Mouse (Mus musculus) liver, embryonic 14.5 days (tissue): ENCODE measurements around the gene Map2k7. TPM values are rescaled to one million over a fixed set of nuclear protein-coding genes. Genes with fewer than 3 reads are reported as not detected.

Source experiments
- ATAC-seq: fragments of 200-750 bp; cut with Nextera tagmentation; 2 replicates; pipeline ENCODE4 v1.8.0; 2017; ENCODE audit warnings: moderate number of reproducible peaks, mild to moderate bottlenecking, moderate library complexity; ENCODE audit not compliant: insufficient read depth
- DNase-seq, 3 experiments: peaks; one replicate each; pipeline ENCODE4 v3.0.0-alpha.2; 2012 to 2013; ENCODE audit warnings: low read depth in 3 of 3, low spot score in 3 of 3
- H3K27ac ChIP-seq: fragments of 300-500 bp; sonication (generic); 2 replicates; pipeline ENCODE4 v1.5.1; 2014; ENCODE audit warnings: moderate library complexity, mild to moderate bottlenecking, control low read depth, inconsistent platforms
- H3K27me3 ChIP-seq: fragments of 300-500 bp; sonication (generic); 2 replicates; pipeline ENCODE4 v1.6.1; 2014; ENCODE audit warnings: mild to moderate bottlenecking, low read length, moderate library complexity; ENCODE audit not compliant: control insufficient read depth, insufficient read depth
- H3K36me3 ChIP-seq: fragments of 300-500 bp; sonication (generic); replicated peaks from 2 replicates; pipeline ENCODE4 v1.6.1; 2014; ENCODE audit warnings: low read depth; ENCODE audit not compliant: control insufficient read depth, insufficient read depth
- H3K4me1 ChIP-seq, 2 experiments: fragments of 200-500 bp in 1 of 2; fragments of 300-500 bp in 1 of 2; sonication (generic) in 1 of 2; replicated peaks; 2 replicates each; pipeline ENCODE4 v1.6.1; 2012 to 2014; ENCODE audit warnings: antibody characterized with exemption in 1 of 2, inconsistent platforms in 1 of 2, low read length in 1 of 2; ENCODE audit not compliant: control insufficient read depth in 2 of 2, insufficient read depth in 2 of 2
- H3K4me2 ChIP-seq: fragments of 300-500 bp; sonication (generic); 2 replicates; pipeline ENCODE4 v1.6.1; 2014; ENCODE audit warnings: low read depth, mild to moderate bottlenecking, control low read depth, moderate library complexity
- H3K4me3 ChIP-seq, 2 experiments: fragments of 200-500 bp in 1 of 2; fragments of 300-500 bp in 1 of 2; sonication (generic) in 1 of 2; 2 replicates each; pipeline ENCODE4 v1.5.1; 2012 to 2014; ENCODE audit warnings: low read depth in 2 of 2, low read length in 2 of 2, mild to moderate bottlenecking in 2 of 2, control low read depth in 1 of 2, inconsistent platforms in 1 of 2, moderate library complexity in 1 of 2; ENCODE audit not compliant: insufficient read depth in 1 of 2
- H3K9ac ChIP-seq: fragments of 300-500 bp; sonication (generic); replicated peaks from 2 replicates; pipeline ENCODE4 v1.6.1; 2014; ENCODE audit warnings: mild to moderate bottlenecking, control low read depth, moderate library complexity
- H3K9me3 ChIP-seq: fragments of 300-500 bp; sonication (generic); 2 replicates; pipeline ENCODE4 v1.6.1; 2016; ENCODE audit warnings: low read length, mixed read lengths; ENCODE audit not compliant: control insufficient read depth
- CTCF ChIP-seq: IDR thresholded peaks from 2 replicates; pipeline ENCODE4 v1.5.1; 2016; ENCODE audit warnings: antibody characterized with exemption, low read depth, control low read depth
- EP300 ChIP-seq: IDR thresholded peaks from 2 replicates; pipeline ENCODE4 v1.6.1; 2016; ENCODE audit warnings: antibody characterized with exemption, low read depth
- WGBS: fragments of 180-500 bp; shearing (Covaris S2); extraction: QIAGEN DNeasy Blood & Tissue Kit; methylation state at CpG from one replicate; pipeline ENCODE4 v1.1.7; 2014; ENCODE audit not compliant: insufficient replicate concordance; 5-methylcytosine and 5-hydroxymethylcytosine counted together
- polyA plus RNA-seq, 2 experiments: library from polyadenylated mRNA; depleted of rRNA in 1 of 2; stranded (reverse) in 1 of 2; unstranded in 1 of 2; fragments of >200 nt; fragmentation: Nextera tagmentation in 1 of 2; extraction: Ambion mirVana in 1 of 2; gene quantifications; 2 replicates each; pipeline versions ENCODE4 v1.2.1 to v1.2.3; 2012 to 2014

Gene Map2k7
- 11.7 and 13.2 TPM in 2 replicates for polyA plus RNA-seq (2012; rRNA removed)
- polyA plus RNA-seq (2014; fragmentation: Nextera tagmentation; extraction: Ambion mirVana): 6.6 and 7.8 TPM in 2 replicates

DNA sequence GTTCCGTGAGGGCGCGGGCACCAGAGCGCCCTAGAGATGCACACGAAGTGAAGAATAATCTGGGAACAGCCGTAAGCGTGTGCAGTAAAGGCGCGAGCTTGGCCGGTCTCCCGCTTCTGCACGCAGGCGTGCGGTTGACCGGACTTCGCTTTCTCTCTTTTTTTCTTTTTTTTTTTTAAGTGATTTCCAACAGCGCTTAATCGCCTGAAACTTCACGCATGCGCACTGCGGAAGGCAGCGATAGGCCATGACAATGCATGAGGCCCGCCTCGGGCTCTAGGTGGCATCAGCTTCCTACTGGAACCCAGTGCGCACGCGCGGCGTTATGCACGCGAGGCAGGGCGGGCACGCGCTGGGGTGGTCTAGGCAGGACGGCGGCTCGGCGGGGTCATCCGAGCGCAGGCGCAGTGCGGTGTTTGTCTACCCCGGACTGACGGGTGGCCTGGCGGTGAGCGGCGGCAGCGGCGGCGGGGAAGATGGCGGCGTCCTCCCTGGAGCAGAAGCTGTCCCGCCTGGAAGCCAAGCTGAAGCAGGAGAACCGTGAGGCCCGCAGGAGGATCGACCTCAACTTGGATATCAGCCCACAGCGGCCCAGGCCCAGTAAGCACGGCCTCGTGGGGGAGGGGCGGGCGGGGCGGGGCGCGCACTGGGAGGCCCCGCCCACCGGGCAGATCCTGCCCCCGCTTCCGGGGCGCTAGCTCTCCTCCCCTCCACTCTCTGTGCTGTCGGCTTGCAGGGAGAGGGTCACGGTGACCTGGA lies at the start of gene Map2k7, which contains the start of gene Gm49320:
Gene Map2k7 (plus strand): TSS at position 307 of the 759 bp plus-strand sequence.
Gene Gm49320 (plus strand): TSS at position 432 of the 759 bp plus-strand sequence.
- H3K4me3 ChIP-seq: peak within 1 kb of the TSS; percentile 77 to 81
- H3K4me2 ChIP-seq: peak within 1 kb of the TSS; percentile 83
- peak; percentile 93 for ATAC-seq
- under 1% methylated on average over 64 of the region's 71 CpGs for WGBS
- peak; percentile 71 for TF ChIP-seq CTCF
- no peak for TF ChIP-seq EP300
- H3K9me3 ChIP-seq: no peaks in the 10 kb centered on the region
- DNase-seq: peak; percentile 95 to 96 (median 96)
- H3K27ac ChIP-seq: peak within 1 kb of the TSS; percentile 87
- peak within 1 kb of the TSS; percentile 76 for H3K9ac ChIP-seq
- peaks cover 11 to 21% of the 10 kb centered on the region in 2 experiments for H3K4me1 ChIP-seq
- no peaks in the 10 kb centered on the region for H3K27me3 ChIP-seq
- H3K36me3 ChIP-seq: peaks cover 3% of the 10 kb centered on the region

DNA sequence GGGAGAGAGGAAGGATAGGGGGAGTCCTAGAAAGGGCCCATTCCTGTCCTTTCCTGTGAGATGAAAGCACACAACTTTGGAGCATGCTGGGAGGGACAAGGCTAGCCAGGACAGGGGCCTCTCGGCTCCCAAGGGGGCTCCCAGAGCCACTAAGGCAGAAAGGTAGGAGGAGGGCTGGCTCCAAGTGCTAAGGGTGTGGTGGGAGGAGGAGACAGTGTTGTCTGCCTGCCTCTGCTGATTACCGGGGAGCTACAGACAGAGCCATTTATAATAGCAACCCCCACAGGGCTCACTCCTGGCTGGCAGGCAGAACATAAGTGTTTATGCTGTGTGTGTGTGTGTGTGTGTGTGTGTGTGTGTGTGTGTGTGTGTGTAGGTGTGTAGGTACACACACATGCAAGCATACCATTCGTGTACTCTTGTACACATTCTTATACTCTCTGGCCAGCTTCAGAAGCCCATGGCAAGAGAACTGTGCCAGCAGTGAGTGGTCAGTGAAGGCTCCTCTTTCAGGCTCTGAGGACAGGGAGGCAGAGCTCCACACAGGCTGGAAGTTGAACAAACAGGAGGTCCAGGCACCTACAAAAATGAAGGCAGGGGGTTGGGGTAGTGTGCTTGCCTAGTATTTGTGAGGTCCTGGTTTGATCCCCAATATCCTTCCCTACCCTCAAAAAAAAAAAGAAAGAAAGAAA lies 49.4 kb upstream of the Map2k7 start:
- ATAC-seq: peak; percentile 96
- Histone ChIP-seq H3K9ac (peak overlapping the region; percentile 44), H3K4me1 (peaks cover 18 to 28% of the 10 kb centered on the region in 2 experiments), H3K4me2 (peak overlapping the region; percentile 59), H3K27ac (peak overlapping the region; percentile 62), H3K36me3 (peaks cover 3% of the 10 kb centered on the region), H3K4me3 (peak overlapping the region in 1 of 2 experiments; percentile 0; a peak in 1 of 4 replicates), H3K9me3 (no peaks in the 10 kb centered on the region), H3K27me3 (no peaks in the 10 kb centered on the region)
- WGBS: 2% methylated on average over 3 of the region's 3 CpGs
- peak in 2 of 3 experiments; percentile 63 to 68 for DNase-seq
- no peak for TF ChIP-seq CTCF
- TF ChIP-seq EP300: 0 out of 2 replicates have a peak, but pooled peaks have one; percentile 17

DNA sequence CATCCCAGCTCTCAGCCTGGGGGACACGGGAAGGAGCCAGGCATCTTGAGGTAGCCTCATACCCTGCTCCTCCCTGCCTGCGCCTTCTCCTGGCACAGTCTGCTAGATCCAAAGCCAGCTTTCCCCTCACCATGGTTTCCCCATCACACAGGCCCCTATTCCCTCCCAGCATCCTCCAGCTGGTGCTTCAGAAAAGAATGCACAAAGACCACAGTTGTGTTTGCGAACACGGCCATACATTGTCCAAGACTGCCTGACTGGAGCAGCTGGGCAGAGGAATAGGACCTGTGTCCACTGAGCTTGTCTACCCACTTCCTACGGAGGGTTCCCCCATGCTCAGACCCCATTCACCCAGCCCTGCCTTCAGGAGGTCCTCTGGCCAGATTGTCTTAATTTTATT lies 46.2 kb upstream of the Map2k7 start:
- no peak overlapping the region for H3K4me3 ChIP-seq
- H3K27ac ChIP-seq: no peak overlapping the region
- WGBS: 72% methylated on average over 5 of the region's 5 CpGs
- no peak overlapping the region for H3K9ac ChIP-seq
- ATAC-seq (no peak), DNase-seq (no peak)
- peaks cover 3% of the 10 kb centered on the region for H3K36me3 ChIP-seq
- peaks cover 18 to 23% of the 10 kb centered on the region in 2 experiments for H3K4me1 ChIP-seq
- H3K27me3 ChIP-seq: no peaks in the 10 kb centered on the region
- TF ChIP-seq EP300 (no peak), CTCF (no peak)
- H3K9me3 ChIP-seq: no peaks in the 10 kb centered on the region
- no peak overlapping the region for H3K4me2 ChIP-seq

DNA sequence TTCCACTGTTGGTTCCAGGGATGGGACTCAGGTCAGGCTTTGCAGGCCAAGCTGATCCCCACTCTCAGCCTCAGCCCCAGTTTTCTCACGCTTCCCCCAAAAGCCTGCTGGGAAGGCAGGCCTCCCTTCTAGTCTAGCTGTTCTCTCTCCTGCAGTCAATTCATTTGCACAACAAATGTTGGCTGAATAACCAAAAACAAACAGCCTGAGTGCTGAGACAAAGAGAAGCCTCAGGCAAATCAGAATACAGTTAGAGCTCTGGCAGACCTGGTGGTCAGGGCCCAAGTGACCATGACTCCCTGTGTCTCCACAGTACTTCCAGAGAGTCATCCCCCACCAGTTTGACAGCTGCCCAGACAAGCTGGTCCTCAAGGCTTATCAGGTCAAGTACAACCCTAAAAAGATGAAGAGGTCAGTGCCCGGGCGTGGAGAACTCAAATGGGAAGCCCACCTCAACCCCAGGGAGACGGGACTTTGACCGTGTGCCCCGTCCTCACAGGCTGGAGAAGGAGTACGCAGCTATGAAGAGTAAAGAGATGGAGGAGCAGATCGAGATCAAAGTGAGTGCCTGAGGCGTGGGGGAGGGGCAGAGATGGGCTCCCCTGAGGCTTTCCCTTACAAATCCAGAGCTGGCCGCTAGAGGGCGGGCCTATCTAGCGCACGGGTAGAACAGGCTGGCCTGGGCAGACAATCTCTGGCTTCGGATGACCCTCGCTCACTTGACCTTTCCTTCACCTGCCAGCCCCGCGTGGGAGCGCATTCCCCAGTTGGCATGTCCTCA lies 45.5 kb upstream of the Map2k7 start:
- no peak for TF ChIP-seq EP300
- peak; percentile 97 for TF ChIP-seq CTCF
- H3K36me3 ChIP-seq: no peaks in the 10 kb centered on the region
- H3K9ac ChIP-seq: no peak overlapping the region
- no peaks in the 10 kb centered on the region for H3K27me3 ChIP-seq
- no peak overlapping the region for H3K27ac ChIP-seq
- no peak overlapping the region for H3K4me3 ChIP-seq
- WGBS: 13% methylated on average over 18 of the region's 18 CpGs
- peak; percentile 29 for ATAC-seq
- no peak overlapping the region; the same call in 1 of the 2 replicates for H3K4me2 ChIP-seq
- H3K4me1 ChIP-seq: peaks cover 18 to 21% of the 10 kb centered on the region in 2 experiments
- DNase-seq: peak; percentile 52 to 56 (median 54)
- no peaks in the 10 kb centered on the region for H3K9me3 ChIP-seq
